Mouse (Mus musculus): ENCODE data around the gene Gm3259. TPM values are rescaled to one million over a fixed set of nuclear protein-coding genes. Genes with fewer than 3 reads are reported as not detected.
"Not testable (repeated sequence)": the region's sequence is repeated elsewhere in the genome, so short reads cannot be mapped to it uniquely, and the experiment has no call there.

The Gm3259 gene
- not detected in 2 replicates for polyA plus RNA-seq (2015; fragmentation: Nextera tagmentation; extraction: Ambion mirVana)

- H3K4me1 ChIP-seq (replicated peaks), result not testable (repeated sequence)
Observed at GRCm38 (mm10) chr5:95305611-95306010, at the start of gene Gm3259. TSS of gene Gm3259 (plus strand) at chr5:95305911.

GRCm38 (mm10) chr5:95272668-95273067 lies 33.0 kb upstream of the Gm3259 start, which contains the start of gene Gm10424:
TSS of gene Gm10424 (minus strand) at chr5:95272768.
- no CpG with 5 or more reads among the region's 1 CpGs for WGBS
- H3K27ac ChIP-seq; ATAC-seq; H3K9me3 ChIP-seq; H3K4me3 ChIP-seq (replicated peaks); H3K36me3 ChIP-seq; H3K4me1 ChIP-seq (replicated peaks); H3K4me2 ChIP-seq (replicated peaks); H3K27me3 ChIP-seq; H3K9ac ChIP-seq (replicated peaks): not testable (repeated sequence)

More at GRCm38 (mm10) chr5:95305611-95306010, at the start of gene Gm3259:
- H3K36me3 ChIP-seq; H3K4me2 ChIP-seq (replicated peaks); H3K4me3 ChIP-seq (replicated peaks); H3K27ac ChIP-seq; ATAC-seq; H3K9me3 ChIP-seq; H3K9ac ChIP-seq (replicated peaks); H3K27me3 ChIP-seq: not testable (repeated sequence)
- WGBS, result 61% methylated on average over 2 of the region's 2 CpGs

Other genes with a start within 250 kb of the Gm3259 start
- not detected in 2 replicates for gene Gm7942, start 199.0 kb upstream of the Gm3259 start, polyA plus RNA-seq (2015; fragmentation: Nextera tagmentation; extraction: Ambion mirVana)
- gene Gm16513, start 123.3 kb upstream of the Gm3259 start, polyA plus RNA-seq (2015; fragmentation: Nextera tagmentation; extraction: Ambion mirVana), result not detected in 2 replicates
- gene Gm10424, start 33.1 kb upstream of the Gm3259 start, polyA plus RNA-seq (2015; fragmentation: Nextera tagmentation; extraction: Ambion mirVana), result not detected in 2 replicates
- gene D5Ertd577e, start 150.9 kb downstream of the Gm3259 start, polyA plus RNA-seq (2015; fragmentation: Nextera tagmentation; extraction: Ambion mirVana), result not detected in 2 replicates
- gene Gm3286, start 204.8 kb downstream of the Gm3259 start, polyA plus RNA-seq (2015; fragmentation: Nextera tagmentation; extraction: Ambion mirVana), result not detected in 2 replicates

Measured in midbrain, embryonic 13.5 days (tissue).